Mouse (Mus musculus): ENCODE measurements around the gene Bag6.

DNA sequence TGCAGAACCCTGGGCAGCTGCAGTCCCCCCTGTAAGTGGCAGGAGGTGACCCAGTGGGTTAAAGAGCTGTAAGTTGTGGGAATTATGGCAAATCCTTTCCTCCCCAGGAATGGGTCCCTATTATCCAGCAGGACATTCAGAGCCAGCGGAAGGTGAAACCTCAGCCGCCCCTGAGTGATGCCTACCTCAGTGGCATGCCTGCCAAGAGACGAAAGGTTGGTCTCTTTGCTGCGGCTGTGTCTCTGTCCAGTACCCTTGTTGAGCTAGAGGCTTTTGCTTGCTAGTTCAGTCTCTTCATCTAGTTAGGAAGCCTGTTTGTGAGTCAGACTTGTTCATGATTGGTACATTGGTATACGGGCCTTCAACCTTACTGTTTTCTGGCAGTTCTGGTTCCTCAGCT, 11.2 kb downstream of the Bag6 start:
- TF ChIP-seq MAX (IDR thresholded peaks at IDR 0.05) (no peak), CEBPB (IDR thresholded peaks at IDR 0.05; ENCODE audit: low read depth) (no peak), CTCF (IDR thresholded peaks at IDR 0.05; ENCODE audit: control insufficient read depth, insufficient read depth, insufficient read length) (no peak), MYOG (IDR thresholded peaks at IDR 0.05; ENCODE audit: control insufficient read depth, extremely low read depth, insufficient read length) (no peak), MYOD1 (IDR thresholded peaks at IDR 0.05; ENCODE audit: control insufficient read depth, insufficient read length, low read depth) (no peak)
